Mouse (Mus musculus): ENCODE measurements around the gene Abhd16a.

Gene Abhd16a

DNA sequence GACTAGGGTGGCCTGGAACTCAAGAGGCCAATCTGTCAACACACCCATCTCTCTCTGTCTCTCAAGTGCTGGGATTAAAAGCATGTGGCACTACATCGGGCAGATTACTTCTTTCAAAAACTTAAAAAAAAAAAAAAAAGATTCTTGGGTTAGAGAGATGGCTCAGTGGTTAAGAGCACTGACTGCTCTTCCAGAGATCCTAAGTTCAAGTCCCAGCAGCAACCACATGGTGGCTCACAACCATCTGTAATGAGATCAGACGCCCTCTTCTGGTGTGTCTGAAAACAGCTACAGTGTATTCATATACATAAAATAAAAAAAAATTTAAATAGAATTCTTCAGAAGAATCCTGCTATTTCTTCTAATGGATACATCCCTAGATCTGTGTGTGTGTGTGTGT, 912 bp upstream of the Abhd16a start:
- no peak for DNase-seq

DNA sequence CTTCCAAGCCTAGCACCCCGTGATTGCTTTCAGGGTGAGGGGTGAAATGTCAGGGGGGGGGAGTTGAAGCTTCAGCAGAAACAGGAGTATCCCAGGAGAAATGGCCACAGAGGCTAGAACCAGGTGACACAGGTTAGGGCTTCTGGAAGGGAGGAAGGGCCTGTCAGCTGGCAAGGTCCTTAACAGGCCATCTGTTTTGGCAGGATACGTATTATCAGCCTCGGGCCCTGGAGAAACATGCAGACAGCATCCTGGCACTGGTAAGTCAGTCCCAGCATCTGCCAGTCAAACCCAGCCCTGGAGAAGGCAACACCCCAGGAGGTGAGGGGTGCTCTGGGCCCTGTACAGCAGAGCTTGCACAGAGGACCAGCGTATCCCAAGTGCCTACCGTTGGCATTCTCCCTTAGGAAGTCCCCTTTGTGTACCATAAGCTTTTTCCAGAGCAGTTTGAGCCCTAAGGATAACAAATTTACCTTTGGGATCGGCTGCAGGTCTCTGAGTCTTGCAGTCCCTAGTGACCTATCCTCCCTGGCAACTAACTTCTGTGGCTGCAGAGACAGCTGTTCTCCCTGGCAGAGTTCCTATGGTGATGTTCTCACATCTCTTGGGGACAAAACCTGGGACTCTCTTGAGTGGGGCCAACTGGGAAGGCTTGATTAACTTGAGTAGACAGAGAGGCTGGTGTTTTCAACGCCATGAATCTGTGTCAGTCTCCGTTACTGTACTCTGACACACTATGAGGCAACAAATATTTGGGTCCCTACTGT, 1.3 kb downstream of the Abhd16a start:
- DNase-seq: peak; percentile 86

DNA sequence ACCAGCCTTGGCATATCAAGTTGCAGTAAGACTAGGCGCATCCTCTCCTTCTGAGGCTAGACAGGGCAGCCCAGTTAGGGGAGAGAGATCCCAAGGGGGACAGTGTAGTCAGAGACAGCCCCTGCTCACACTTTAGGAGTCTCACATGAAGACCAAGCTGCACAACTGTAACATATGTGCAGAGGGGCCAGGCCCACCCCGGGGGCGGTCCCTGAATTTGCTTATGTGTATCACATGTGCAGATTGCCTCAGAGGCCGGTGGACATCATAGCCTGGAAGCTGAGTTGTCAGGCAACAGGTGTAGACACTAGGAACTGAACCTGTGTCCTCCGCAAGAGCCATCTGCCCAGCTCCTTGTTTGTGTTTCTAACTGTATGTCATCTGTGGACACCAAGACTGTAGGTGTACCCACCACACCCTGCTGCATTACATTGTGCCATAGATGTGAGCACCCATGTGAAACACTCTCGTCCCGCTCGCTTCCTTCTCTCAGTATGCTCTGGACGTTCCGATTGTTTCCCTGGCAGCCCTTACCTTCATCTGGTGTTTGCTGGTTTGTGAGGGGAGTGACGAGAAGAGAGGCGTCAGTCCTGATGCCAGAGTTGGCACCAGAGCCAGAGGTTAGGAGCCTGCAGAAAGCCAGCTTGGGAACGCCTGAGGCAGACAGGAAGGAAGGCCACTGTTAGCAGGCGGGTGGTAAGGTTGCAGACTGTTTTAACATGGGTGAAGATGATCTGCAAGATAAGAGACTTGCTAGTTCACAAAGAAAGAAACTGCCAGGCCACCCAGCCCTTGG, 3.5 kb downstream of the Abhd16a start:
- DNase-seq: no peak

DNA sequence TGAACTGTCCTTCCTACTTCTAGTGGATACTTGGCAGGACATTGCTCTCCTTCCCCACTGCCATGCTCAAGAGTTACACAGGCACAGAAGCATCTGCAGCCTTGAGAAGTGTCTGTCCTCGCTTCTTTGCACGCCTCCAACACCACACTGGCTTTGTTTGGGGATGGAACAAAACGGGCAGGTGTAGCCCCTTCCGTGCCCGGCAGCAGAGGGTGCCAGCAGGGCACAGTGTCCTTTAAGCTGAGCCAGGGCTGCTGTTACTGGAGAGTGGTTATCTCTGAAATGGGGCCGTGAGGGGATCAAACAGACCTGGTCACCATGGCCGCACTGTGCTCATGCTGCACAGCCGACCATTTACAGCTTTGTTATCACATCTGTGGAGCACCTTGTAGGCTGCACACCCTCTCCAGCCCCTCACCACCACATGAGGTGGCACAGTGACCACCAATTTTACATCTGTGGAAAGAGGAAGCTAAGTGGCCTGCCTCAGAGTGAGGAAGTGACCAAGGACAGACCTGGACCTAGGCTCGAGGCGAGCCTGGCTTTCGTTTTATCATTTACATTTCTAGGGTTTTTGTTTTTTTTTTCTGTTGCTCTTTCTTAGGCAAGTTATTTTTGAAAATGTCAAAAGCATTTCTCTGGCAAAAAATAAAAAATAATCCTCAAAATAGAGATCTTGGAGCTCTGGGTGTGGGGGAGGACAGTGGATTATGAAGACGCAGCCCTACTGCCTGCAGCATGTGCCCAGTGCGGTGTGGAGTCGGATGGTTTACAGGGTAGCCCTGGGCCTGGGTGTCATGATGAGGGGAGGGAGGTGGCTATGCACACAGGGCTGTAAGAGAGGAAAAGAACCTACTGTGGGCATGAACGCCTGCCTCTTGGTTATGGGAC, 5.7 kb downstream of the Abhd16a start:
- DNase-seq: no peak

DNA sequence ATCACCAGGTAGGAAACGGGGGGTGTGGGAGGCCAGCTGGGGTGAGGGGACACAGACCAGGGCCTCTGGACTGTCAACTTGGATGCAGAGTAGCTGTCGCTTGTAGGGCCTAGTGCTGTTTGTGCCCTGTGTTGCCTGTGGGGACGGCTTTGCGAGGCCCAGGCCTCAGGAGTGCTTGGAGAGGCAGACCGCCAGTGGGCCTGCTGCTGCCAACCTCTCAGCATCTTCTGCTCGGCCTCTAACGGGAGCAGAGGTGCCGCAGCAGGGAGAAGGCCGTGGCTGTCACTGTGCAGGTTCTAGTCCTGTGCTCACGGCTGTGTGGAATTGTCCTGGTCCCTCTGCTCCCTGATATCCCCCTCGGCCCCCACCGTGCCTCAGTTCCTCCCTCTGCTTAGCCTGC, 7.5 kb downstream of the Abhd16a start:
- no peak for DNase-seq

DNA sequence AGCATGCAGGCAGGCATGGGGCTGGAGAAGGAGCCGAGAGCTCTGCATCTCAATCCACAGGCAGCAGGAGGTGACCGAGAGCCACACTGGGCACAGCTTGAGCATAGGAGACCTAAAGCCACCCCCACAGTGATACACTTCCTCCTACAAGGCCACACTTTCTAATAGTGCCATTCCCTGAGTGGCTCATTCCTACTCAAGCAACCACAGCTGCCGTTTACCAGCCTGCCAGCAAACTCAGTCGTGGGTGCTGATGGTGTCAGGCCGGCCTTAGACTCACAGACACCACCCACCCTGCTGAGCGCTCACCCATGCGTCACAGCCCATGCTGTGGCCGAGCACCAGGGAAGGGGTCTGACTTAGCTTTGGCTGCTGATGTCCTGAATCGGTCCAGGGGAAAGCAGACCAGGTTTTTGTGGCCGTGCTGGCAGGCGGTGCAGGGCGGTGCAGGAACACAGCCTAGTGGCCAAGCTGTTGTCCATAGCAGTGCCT, 8.1 kb downstream of the Abhd16a start:
- peak; percentile 65 for DNase-seq

DNA sequence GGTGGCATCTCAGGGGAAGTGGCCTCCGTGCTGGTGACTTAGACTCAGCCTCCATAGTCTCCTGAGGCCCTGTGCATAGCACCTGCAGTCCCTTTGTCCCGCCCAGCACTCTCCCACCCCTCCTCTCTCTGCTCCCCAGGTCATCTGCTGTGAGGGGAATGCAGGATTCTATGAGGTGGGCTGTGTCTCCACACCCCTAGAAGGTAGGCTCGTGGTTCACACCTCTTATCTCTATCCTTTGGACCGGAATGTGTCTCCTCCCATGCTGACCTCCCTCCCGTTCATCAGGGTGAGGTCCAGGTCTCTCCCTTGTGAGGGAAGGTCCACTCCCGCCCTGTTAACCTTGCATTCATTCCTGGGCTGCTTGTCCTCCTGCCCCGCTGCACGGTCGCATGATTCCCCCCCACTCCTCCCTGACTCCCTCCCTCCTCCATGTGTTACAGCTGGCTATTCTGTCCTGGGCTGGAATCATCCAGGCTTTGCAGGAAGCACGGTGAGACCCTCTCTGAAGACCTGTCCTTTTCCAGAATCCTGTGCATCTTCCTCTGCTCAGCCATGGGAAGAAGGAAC, 11.2 kb downstream of the Abhd16a start:
- DNase-seq: no peak

DNA sequence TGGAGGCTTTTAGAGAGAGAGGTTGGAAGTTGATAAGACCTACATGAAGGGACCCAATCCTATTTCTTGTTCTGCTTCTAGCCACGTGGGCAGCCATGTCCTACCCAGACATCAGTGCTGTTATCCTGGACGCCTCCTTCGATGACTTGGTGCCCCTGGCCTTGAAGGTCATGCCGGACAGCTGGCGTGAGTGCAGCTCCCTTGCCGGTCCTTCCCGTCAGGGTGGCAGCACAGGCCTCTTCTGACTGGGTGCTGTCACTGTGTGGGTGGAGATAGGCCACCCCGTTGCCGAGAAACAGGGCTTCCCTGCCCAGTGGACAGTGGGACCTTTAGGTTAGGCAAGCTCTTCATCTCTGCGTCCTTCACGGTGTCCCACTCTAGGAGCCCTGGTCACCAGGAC, 12.1 kb downstream of the Abhd16a start:
- DNase-seq: no peak

DNA sequence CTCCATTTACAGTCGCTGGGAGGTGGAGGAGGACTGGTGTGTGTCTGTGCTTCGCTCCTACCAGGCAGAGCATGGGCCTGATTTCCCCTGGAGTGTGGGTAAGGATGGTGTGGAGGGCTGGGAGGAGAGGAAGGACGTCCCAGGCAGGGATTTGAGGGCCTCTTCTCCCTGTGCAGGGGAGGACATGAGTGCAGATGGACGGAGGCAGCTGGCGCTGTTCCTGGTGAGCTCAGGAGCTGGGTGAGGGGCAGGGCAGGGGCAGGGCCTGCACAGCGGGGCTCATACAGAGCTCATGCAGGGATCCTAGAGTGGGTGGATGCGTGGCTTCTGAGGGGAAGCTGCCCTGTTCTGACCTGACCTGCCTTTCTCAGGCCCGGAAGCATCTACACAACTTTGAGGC, 13.2 kb downstream of the Abhd16a start:
- no peak for DNase-seq

DNA sequence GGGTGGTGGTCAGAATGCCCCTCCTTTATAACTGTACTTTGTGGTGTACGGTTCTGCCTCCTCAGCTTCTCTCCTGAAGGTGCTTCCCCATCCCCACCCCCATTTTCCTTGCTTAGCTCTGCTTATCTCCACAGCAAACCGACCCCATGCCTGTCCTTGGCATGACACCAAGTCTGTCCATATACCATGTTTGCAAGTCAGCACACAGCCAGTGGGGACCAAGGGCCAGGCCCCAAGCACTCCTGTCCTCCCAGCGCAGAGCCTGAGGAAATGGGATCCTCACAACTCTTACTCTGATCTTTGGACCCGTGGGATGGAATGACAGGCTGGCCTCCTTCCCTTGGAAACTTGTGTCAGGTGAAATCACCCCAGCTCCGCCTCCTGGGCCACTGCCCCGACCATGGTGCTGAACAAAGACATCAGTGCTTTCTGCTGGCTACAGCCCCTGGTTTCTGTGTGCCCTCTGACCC, 14.2 kb downstream of the Abhd16a start:
- DNase-seq: no peak

DNA sequence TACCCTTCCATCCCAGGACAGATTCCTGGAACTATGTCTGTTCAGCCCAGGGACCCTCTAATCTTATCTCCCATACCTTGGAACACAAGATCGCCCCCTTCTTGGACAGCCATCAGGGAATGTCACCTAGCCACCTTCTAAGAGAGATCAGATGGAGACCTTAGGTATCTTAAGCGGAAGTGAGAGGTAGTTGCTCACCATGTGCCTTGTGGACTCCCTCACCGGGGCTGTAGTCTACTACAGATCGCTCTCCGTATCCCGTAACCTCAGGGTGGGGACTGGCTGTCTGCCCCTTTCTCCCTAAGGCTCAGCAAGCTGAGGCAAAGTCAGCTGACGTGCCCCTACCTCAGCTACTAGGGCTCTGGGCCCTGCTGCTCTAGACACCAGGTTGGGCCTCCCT, 15.0 kb downstream of the Abhd16a start:
- DNase-seq: no peak

DNA sequence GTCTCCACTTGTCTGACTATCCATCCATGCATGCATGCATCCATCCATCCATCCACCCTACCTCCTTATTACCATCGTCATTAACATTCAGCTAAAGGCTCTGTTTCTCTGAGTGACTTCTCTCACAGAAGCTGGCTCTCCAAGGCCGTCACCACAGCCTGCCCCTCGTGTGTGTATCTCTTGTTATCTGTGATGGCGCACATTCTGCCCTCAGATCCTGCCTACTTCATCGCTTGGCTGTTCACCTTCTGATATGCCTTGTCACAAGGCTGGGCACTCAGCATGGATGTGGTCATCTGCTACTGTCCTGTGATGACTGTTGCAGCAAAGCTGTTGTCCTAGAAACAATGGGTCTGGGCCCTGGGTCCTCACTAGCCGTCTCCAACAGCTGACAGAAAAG, 15.7 kb downstream of the Abhd16a start:
- DNase-seq: no peak

DNA sequence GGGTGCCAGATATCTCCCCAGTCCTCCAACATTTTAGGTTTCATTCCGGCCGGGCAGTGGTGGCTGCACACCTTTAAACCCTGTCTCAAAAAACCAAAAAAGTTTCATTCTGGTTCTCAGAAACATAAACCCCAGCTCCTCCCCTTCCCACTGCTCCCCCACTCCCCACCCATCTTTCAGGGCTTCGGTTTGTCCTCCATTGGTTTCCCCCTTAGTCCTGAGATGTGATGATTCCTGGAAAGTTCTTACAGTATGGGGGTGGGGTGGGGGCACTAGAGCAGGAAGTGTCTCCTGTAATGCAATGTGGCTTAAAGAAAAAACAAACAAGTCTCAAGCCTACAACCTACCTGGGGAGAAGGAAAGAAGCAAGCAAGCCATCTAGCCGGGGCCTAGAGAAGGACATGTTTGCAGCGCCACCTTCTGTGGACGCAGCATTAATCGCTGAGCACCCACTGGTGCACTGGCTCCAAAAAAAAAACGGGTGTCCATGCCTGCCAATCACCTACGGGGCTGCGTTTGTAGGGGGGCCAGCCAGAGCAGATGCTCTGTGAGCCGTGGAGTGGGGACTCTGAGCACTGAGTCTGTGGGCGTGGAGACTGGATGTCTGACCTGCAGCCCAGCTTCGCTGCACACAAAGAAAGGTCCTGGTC, 16.8 kb downstream of the Abhd16a start:
- DNase-seq: peak; percentile 63

DNA sequence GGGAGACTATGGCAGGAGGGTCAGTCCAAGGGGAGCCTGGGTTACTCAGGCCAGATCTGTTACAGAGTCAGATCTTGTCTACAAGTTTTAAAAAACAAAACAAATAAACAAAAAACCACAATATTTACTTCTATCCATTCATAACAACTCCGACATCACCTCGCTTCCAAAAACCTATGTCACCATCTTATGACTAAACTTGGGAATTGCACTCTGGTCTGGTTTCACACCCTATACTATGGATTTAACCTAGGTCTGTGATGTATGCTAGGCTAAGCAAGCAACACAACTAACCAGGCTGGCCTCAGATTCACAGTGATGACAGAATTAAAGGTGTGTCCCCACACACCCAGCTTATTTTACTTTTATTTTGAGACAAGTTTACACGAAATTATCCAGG, 17.5 kb downstream of the Abhd16a start:
- DNase-seq: no peak

DNA sequence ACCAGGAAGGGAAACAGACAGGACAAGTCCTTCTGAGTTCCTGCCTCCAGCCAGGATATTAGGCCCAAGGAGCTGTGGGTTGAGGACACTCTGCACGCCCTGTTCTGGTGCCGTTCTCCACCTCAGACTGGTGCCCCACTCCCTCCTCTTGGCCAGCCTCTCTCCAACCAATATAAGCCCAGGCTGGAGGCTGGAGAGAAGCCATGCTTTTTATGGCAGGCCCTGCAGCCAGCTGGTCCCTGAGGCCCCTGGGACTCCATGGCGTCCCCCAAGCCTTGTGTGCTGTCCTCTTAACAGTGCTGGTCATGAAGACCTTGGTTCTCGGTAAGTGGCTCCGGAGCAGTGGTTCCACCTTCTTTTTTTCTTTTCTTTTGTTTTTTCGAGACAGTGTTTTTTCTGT, 19.0 kb downstream of the Abhd16a start, which contains the start of gene Ly6g5c:
Ly6g5c (plus strand) TSS at position 183 of the 400 bp plus-strand sequence.
- DNase-seq: peak; percentile 62

DNA sequence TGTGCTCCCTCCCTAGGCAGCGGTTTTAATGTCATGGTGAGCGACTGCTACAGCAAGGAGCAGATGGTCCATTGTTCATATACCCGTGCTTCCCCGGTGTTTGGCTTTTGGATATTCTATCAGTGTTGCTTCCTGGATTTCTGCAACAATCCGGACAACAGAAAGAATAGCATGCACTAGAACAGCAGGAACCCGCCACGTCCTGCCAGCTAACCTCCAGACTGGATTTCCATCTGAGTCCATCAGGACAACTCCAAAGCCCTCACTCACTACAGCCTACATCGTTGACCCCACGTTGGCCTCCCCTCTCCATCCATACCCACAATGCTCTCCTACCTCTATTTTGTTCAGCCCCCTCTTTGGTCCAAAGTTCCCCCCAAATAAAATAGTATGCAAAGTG, 22.7 kb downstream of the Abhd16a start:
- no peak for DNase-seq

DNA sequence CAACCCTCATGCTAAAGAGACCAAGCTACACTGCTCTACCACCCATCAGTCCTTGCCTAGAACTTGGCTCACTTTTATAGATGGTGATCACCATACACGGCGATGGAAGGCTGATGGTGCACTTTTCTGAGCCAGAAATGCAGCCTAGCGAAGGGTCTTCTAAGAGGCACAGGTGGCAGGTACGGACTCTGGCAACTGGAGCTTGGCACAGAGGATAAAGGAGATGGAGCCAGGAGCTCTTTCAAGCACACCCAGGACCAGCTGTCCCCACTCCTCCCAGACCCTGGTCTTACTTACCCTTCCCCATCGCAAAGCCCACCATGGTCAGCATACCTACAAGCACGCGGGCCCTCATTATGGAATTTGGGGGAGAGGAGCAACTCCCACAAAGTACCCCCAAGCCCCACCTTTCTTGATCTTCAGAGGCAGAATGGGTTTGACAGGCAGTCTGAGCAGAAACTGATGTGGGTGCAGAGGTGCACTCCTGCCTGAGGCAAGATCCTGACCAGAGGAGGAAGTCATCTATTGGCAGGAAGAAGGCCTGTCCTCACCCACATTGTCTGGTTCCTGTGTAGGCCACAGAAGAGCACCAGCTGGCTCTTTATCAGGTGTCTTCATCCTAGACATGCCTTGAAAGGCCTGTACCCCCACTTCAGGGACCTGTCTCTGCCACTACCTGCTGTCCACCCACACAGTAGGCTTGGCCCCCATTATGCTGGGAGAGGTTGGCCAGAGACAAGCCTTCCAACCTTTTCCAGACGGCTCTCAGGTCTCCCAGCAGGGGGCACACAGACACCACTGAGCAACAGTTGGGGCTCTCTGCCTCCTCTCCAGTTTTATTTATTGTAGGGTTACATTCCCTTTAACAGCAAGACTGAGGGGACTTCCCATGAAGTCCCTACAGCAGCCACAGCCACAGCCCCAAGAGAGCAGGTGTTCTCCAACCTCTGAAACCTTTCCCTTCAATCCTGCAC, 26.3 kb downstream of the Abhd16a start, which contains the start of gene Ly6g5b:
Ly6g5b (minus strand) TSS at position 383 of the 974 bp plus-strand sequence.
- DNase-seq: peak; percentile 29

DNA sequence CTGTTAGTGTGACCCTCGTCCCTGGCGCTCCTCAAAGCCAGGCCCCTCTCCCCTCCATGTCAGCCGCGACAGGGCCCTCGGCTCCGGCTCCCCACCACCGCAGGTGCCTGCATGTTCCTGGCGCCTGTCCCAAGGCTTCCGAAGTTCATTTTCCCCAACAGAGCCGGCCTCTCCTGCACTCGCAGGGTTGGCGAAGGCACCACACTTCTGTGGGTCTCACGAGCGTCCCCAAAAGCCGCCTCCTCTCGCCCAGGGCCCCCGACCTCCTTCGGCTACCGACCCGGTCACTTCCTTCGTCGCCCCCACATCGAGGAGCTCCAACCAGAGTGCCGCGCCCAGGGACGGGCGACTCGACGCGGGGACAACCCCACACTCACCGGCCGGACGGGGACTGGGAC, 31.7 kb downstream of the Abhd16a start:
- no peak for DNase-seq

DNA sequence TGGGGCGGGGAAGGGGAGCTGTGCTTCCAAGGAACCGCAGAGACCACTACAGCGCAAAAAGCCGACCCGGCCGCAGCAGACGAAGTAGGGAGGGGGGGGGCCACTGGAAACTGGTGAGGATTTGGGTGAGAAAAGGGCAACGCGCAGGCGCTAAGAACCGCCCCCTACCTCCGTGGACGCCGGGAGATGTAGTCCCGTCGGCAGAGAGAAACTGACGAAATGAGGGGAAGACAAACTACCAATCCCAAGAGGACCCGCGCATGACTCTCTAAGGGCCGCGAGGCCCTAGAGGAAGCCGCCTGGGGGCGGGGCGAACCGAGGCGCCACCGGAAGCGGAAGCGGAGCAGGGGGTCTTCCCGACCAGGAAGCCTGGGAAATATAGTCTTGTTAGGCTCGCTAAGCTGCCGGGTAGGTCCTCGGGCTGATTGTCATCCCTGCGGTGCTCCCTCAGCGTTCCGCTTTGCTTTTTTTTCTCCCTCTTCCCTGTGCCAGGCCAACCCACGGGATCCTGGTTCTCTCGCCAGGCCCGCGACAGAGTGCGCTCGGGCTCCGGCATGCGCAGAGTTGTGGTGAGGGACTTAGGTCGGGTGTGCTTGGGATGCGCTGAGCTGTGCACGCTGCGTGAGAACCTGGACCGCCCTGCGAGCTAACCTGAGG, 32.2 kb downstream of the Abhd16a start, which contains the start of gene Gpank1:
Gpank1 (plus strand) TSS at position 313 of the 657 bp plus-strand sequence.
- peak; percentile 97 for DNase-seq

DNA sequence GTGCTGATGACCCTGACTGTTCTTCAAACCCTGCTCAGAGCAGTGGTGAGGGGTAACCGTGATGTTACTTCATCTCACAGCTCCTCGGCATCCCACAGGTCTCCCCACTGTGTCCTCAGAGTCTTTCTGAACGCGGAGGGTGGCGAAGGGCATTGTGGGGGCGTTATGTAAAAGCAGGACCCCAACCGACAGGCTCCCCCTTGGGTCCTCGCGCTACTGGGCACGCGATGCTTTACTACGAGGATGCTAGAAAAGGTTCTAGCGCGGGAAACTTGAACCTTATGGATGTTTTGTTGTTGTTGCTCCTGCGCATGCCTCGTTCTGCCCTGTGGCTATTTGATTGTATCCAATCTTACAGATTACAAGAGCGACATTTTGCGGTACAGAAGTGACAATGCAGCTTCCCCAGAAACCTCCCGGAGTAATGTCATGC, 32.8 kb downstream of the Abhd16a start, which contains the start of gene Csnk2b:
Csnk2b (minus strand) TSS at position 183 of the 433 bp plus-strand sequence.
- peak; percentile 69 for DNase-seq
